Comparison of ENCODE assay signal across 8 mouse cellular contexts in the genomic region with DNA sequence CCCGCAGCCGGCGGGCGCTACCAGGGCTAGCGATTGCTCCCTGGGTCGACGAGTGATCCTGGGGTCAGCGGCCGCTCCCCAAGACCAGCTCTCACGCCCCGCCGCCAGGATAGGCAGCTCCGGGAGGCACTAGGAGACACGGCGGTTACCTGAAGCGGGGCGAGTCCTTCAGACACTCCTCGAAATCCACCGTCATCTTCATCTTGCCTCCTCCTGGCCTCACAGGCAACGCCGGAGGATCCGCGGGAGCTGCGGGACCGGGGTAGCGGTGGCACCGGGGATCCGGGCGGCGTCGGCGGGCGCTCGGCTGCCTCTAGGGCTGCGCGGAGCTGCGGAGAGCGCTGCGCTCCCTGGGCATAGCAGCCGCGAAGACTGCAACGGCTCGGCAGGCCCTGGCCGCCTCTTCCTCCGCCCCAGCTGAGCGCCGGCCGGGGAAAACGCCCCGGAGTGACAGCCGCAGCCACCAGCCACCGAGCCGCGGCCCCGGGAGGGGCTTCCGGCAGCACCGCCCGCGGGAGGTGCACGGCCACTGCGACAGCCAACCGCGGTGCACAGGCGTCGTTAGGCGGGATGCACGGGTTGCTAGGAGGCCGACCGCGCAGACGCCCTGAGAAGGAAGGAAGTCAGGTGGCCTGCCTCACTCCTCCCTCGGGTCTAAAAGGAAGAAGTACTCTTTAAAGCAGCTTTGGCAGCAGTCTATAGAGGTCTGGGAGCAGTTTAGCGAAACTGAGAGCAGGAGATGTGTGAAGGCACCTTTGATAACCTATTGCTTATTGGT. TPM values are rescaled to one million over a fixed set of nuclear protein-coding genes. Genes with fewer than 3 reads are reported as not detected.
DNase-seq lines count a peak whose midpoint lies in the region; ATAC-seq lines count a peak whose summit lies in the region.

A gene (minus strand): TSS at position 456 of the 778 bp plus-strand sequence.

- H3K36me3 ChIP-seq in hindbrain, embryonic 12.5 days = no peaks in the 10 kb centered on the region

- no peaks in the 10 kb centered on the region for H3K27me3 ChIP-seq in hindbrain, embryonic 12.5 days

- peak within 1 kb of the TSS; percentile 85 for H3K4me3 ChIP-seq in hindbrain, embryonic 12.5 days

- H3K9ac ChIP-seq in hindbrain, embryonic 12.5 days = peak within 1 kb of the TSS; percentile 93

- H3K27ac ChIP-seq in hindbrain, embryonic 12.5 days = peak within 1 kb of the TSS; percentile 95

- peaks cover 20% of the 10 kb centered on the region for H3K4me1 ChIP-seq in hindbrain, embryonic 12.5 days

- ATAC-seq in hindbrain, embryonic 12.5 days (ENCODE audit: low FRiP score) = peak; percentile 99

- no peaks in the 10 kb centered on the region for H3K9me3 ChIP-seq in hindbrain, embryonic 12.5 days (replicated peaks)

- peak; percentile 98 for DNase-seq in NIH3T3 (ENCODE audit: low read depth)
- DNase-seq in cerebellum, postnatal 10 days = peak; percentile 96 to 98
- peak; percentile 97 to 98 for DNase-seq in frontal cortex, postnatal 10 days (ENCODE audit: low spot score in 2 of 2)
- DNase-seq in layer of hippocampus, postnatal 14 days (ENCODE audit: low spot score in 2 of 2) = peak; percentile 97 to 98
- DNase-seq in lung, postnatal 14 days = peak; percentile 97
- peak; percentile 87 for DNase-seq in retina, adult 2 months (ENCODE audit: low read depth, low spot score)
- DNase-seq in thymus, postnatal 36 days = peak; percentile 98 to 99

- WGBS in hindbrain, embryonic 12.5 days = under 1% methylated on average over 73 of the region's 73 CpGs

- peak within 1 kb of the TSS; percentile 81 for H3K4me2 ChIP-seq in hindbrain, embryonic 12.5 days (replicated peaks)

RNA-seq across cellular contexts. Expression of the gene that starts here (rescaled TPM):
- 22.8 and 23.3 TPM in 2 replicates for polyA plus RNA-seq in hindbrain, embryonic 12.5 days (2016; fragmentation: Nextera tagmentation; extraction: Ambion mirVana)
- total RNA-seq in layer of hippocampus, postnatal 14 days (2021) = 100 to 1,000 TPM; 102 to 116 TPM

Comparison
In these comparisons a context has a peak if more than half of its experiments do, and no peak if none do; other contexts are left out.
1. Peak in every context shown above with its lines: DNase-seq, ATAC-seq, H3K4me3 ChIP-seq and H3K27ac ChIP-seq.